Mouse (Mus musculus) hindbrain, embryonic 13.5 days (tissue): ENCODE measurements around the gene Tnfsf12. TPM values are rescaled to one million over a fixed set of nuclear protein-coding genes. Genes with fewer than 3 reads are reported as not detected.
"Not testable (repeated sequence)": the region's sequence is repeated elsewhere in the genome, so short reads cannot be mapped to it uniquely, and the experiment has no call there.

Experiments used
- ATAC-seq: fragments of 200-750 bp; cut with Nextera tagmentation; 2 replicates; pipeline ENCODE4 v1.8.0; 2017; ENCODE audit warnings: moderate TSS enrichment; ENCODE audit not compliant: low FRiP score
- H3K27ac ChIP-seq: fragments of 300-500 bp; sonication (generic); 2 replicates; pipeline ENCODE4 v1.5.1; 2015; ENCODE audit warnings: inconsistent platforms, mild to moderate bottlenecking, moderate library complexity
- H3K27me3 ChIP-seq: fragments of 300-500 bp; sonication (generic); 2 replicates; pipeline ENCODE4 v1.6.1; 2015; ENCODE audit warnings: mild to moderate bottlenecking, inconsistent platforms
- H3K36me3 ChIP-seq: fragments of 300-500 bp; sonication (generic); 2 replicates; pipeline ENCODE4 v1.6.1; 2015; ENCODE audit warnings: mild to moderate bottlenecking, inconsistent platforms
- H3K4me1 ChIP-seq: fragments of 300-500 bp; sonication (generic); replicated peaks from 2 replicates; pipeline ENCODE4 v1.6.1; 2015; ENCODE audit warnings: inconsistent platforms
- H3K4me2 ChIP-seq: fragments of 300-500 bp; sonication (generic); 2 replicates; pipeline ENCODE4 v1.6.1; 2015; ENCODE audit warnings: inconsistent platforms, mild to moderate bottlenecking, moderate library complexity
- H3K4me3 ChIP-seq: fragments of 300-500 bp; sonication (generic); 2 replicates; pipeline ENCODE4 v1.5.1; 2015; ENCODE audit warnings: mild to moderate bottlenecking, inconsistent platforms
- H3K9ac ChIP-seq: fragments of 300-500 bp; sonication (generic); 2 replicates; pipeline ENCODE4 v1.6.1; 2015; ENCODE audit warnings: mild to moderate bottlenecking, inconsistent platforms
- H3K9me3 ChIP-seq: fragments of 300-500 bp; sonication (generic); 2 replicates; pipeline ENCODE4 v1.6.1; 2016; ENCODE audit warnings: inconsistent platforms
- WGBS: fragments of 180-500 bp; shearing (Covaris S2); methylation state at CpG from one replicate; pipeline ENCODE4 v1.1.7; 2015; 5-methylcytosine and 5-hydroxymethylcytosine counted together
- polyA plus RNA-seq: library from polyadenylated mRNA; unstranded; fragments of >200 nt; fragmentation: Nextera tagmentation; extraction: Ambion mirVana; gene quantifications from 2 replicates; pipeline ENCODE4 v1.2.1, GENCODE M21; 2015

Gene Tnfsf12
- polyA plus RNA-seq, 1 experiment from 2014 or later: 1.8 TPM

DNA sequence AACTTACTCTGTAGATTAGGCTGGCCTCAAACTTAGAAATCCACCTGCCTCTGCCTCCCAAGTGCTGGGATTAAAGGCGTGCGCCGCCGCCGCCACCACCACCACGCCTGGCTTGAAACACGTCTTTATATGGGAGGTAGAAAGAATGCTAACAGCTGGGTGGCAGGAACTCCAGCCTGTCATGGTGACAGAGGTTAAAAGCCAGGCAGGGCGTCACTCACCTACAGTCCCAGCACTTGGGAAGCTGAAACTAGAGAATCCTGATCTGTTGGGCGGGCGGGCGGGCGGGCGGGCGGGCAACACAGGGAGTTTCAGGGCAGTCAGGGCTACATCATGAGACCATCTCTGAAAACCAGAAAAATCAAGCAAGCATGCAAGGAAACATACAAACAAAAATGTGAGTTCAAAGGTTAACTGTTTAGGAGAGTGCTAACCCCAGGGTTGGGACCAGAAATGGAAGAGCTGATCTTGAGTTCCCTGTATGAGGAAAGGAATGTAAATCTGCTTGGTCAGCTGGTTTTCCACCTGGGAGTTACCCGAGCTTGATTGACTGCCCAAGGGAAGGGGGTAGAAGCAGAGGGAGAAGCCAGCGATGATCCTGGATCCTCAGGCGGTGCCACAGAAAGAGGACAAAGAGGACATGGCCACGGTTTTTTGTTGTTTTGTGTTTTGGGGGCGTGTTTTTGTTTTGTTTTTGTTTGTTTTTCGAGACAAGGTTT, 17.5 kb upstream of the Tnfsf12 start:
- 75% methylated on average over 20 of the region's 20 CpGs for WGBS
- no peak overlapping the region for H3K4me2 ChIP-seq
- peaks cover 6% of the 10 kb centered on the region; the same call in 1 of the 2 replicates for H3K4me1 ChIP-seq

DNA sequence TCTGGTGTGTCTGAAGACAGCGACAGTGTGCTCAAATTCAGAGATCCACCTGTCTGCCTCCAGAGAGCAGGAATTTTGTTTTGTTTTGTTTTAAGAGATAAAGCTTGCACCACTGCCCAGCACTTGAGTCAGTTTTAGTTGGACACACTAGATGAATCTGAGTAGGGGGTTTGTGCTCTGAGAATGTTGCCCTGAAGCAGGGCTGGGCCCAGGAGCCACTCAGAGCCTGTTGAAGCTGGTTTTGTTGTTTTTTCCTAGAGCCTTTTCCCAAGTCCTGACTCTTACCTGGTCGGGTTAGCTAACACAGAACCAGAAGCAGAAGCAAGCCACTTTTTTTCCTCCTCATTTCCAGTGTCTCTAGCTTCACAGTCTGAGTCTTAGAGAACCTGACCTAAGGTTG, 15.4 kb upstream of the Tnfsf12 start:
- H3K27me3 ChIP-seq: no peaks in the 10 kb centered on the region
- no peak overlapping the region for H3K9ac ChIP-seq
- H3K4me1 ChIP-seq: peaks cover 6% of the 10 kb centered on the region; the same call in 1 of the 2 replicates
- no peak overlapping the region for H3K27ac ChIP-seq
- H3K9me3 ChIP-seq: no peaks in the 10 kb centered on the region
- 84% methylated on average over 2 of the region's 2 CpGs for WGBS
- no peak overlapping the region for H3K4me2 ChIP-seq
- no peak overlapping the region for H3K4me3 ChIP-seq
- no peaks in the 10 kb centered on the region for H3K36me3 ChIP-seq
- no peak for ATAC-seq

More for the DNA sequence above, 17.5 kb upstream of the Tnfsf12 start:
- no peak overlapping the region for H3K4me3 ChIP-seq
- H3K27ac ChIP-seq: no peak overlapping the region
- ATAC-seq: no peak
- H3K36me3 ChIP-seq: no peaks in the 10 kb centered on the region
- H3K9me3 ChIP-seq: no peaks in the 10 kb centered on the region
- H3K9ac ChIP-seq: no peak overlapping the region
- H3K27me3 ChIP-seq: no peaks in the 10 kb centered on the region

DNA sequence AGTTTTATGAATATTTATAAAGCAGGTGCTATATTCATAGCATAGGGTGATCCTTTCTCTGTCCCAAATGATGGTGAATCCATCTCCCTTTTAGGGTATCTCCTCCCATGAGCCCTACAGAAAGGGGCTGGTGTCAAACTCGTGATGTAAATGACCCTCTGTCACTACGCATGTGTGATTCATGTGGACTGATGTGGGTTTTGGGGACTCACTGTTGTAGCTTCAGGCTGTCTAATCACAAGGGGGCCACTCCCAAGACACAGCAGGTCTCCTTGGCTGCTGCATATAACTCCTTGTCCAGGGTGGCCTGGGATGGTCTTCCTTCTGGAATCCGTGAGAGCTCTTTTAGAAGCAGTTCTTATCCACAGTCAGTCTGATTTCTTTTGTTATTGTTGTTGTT, 14.8 kb upstream of the Tnfsf12 start:
- Histone ChIP-seq H3K27me3 (no peaks in the 10 kb centered on the region), H3K9ac (no peak overlapping the region), H3K4me1 (peaks cover 3% of the 10 kb centered on the region; the same call in 1 of the 2 replicates), H3K27ac (no peak overlapping the region), H3K9me3 (no peaks in the 10 kb centered on the region), H3K36me3 (no peaks in the 10 kb centered on the region), H3K4me2 (no peak overlapping the region), H3K4me3 (no peak overlapping the region)
- ATAC-seq: no peak
- WGBS: 77% methylated on average over 3 of the region's 3 CpGs

DNA sequence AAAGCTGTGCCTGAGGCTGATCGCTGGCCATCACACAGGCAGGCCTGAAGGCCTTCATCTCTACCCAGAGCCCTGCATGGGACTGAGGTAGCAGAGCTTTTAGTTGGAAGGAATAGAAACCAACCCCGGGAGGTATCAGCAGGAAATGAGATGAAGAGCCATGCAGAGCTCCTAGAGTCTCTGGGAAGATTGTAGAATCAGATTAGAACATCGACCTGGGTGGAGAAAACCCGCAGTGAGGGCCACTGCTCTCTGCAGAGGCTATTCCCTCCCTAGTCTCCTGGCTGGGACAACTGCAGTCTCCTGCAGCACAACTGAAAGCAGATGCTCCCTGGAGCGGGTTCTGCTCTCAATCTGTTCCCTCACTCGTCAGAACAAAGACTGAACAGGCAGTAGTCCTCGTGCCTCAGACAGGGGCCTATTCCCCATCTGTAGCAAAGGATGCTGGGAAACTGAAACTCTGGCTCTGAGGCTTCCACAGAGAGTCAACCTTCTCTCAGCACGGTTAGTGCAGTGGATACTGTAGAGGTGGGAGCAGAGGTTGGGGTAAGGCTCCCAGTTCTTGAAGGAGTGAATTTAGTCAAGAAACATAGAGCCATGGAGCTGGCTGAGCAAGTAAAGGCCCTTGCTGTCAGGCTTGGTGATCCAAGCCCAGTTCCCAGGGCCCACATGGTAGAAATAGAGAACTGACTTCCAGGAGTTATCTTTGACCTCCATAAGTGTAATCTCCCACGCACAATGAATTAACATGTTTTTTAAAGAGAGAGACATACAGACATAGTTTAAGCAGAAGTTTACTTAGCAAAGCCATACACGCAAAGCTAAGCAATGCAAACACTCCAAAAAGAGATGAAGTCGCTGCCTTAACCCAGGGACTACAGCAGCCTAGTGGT, 14.2 kb upstream of the Tnfsf12 start:
- Histone ChIP-seq H3K36me3 (no peaks in the 10 kb centered on the region), H3K9ac (no peak overlapping the region), H3K4me2 (no peak overlapping the region), H3K27me3 (no peaks in the 10 kb centered on the region), H3K27ac (no peak overlapping the region), H3K4me3 (no peak overlapping the region), H3K9me3 (no peaks in the 10 kb centered on the region), H3K4me1 (peaks cover 3% of the 10 kb centered on the region; the same call in 1 of the 2 replicates)
- 61% methylated on average over 11 of the region's 11 CpGs for WGBS
- ATAC-seq: no peak

DNA sequence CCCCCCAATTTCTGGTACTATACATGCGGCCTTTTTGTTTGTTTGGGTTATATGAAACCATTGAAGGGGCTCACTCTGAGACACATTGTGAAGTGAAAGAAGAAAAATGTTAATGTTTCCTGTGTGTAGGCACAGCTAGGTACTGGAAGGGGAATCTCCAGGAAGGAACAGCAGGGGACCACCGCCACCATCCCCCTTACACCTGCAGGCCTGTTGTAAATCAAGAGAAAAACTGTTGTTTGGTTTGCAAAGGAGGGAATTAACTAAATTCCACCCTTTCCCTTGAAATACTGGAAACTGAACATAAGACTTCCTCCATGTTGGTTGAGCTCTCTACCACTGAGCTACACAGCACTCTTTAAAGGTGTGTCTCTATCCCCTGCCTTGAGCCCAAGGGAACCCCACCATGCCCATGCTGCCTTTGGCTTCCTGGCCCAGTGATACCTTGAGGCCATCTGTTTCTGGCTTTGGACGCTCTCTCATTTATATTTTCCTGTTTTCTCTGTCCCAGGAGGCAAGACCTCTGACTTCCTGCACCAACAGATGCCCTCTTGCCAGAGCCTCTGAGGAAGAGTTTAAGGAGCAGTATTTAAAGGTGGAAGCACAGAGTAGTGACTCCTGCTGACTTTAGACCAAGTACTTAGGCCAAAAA, 13.1 kb upstream of the Tnfsf12 start:
- H3K36me3 ChIP-seq: no peaks in the 10 kb centered on the region
- H3K9ac ChIP-seq: no peak overlapping the region
- no peak overlapping the region for H3K4me2 ChIP-seq
- H3K27ac ChIP-seq: no peak overlapping the region
- WGBS: 79% methylated on average over 3 of the region's 3 CpGs
- H3K27me3 ChIP-seq: no peaks in the 10 kb centered on the region
- H3K4me3 ChIP-seq: no peak overlapping the region
- ATAC-seq: no peak
- no peaks in the 10 kb centered on the region for H3K9me3 ChIP-seq
- H3K4me1 ChIP-seq: peaks cover 3% of the 10 kb centered on the region; the same call in 1 of the 2 replicates

DNA sequence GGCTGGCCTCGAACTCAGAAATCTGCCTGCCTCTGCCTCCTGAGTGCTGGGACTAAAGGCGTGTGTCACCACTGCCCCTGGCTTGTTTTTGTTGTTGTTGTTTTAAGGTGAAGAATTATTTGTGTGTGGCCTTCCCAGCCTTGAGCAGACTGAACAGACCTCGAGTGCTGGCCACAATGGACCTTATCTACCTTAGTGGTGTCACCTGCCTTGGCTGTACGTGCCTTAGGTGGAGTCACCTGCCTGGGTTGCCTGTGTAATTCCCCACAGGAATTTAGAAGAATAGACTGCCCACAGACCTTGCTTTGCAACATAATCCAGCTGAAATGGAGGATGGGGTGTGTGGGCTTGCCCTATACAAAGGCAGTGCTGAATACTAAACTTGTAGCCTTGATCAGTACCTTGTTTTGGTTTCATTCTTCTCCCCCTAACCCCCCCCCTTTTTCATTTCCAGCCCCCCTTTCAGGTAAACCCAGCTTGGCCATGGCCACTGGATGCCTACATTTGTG, 12.3 kb upstream of the Tnfsf12 start:
- Histone ChIP-seq H3K27me3 (no peaks in the 10 kb centered on the region), H3K4me1 (peaks cover 3% of the 10 kb centered on the region; the same call in 1 of the 2 replicates), H3K9me3 (no peaks in the 10 kb centered on the region), H3K4me2 (no peak overlapping the region), H3K9ac (no peak overlapping the region), H3K36me3 (no peaks in the 10 kb centered on the region), H3K4me3 (no peak overlapping the region), H3K27ac (no peak overlapping the region)
- ATAC-seq: no peak
- WGBS: 87% methylated on average over 4 of the region's 4 CpGs

DNA sequence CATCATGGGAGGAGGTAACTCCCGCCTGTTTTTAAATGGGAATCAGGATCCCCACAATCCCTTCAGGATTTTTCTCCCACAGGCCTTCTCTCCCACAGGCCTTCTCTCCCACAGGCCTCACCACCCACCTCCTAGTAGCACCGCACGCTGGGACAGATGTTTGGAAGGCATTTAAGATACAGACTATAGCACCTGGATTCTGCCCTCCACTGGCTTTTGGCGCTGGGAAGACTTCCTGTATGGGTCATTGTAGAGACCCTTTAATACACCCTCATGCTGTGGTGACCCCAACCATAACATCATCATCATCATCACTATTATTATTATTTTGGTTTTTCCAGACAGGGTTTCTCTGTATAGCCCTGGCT, 11.8 kb upstream of the Tnfsf12 start:
- 80% methylated on average over 4 of the region's 4 CpGs for WGBS
- ATAC-seq: no peak
- Histone ChIP-seq H3K36me3 (no peaks in the 10 kb centered on the region), H3K27me3 (no peaks in the 10 kb centered on the region), H3K4me3 (no peak overlapping the region), H3K27ac (no peak overlapping the region), H3K4me1 (peaks cover 3% of the 10 kb centered on the region; the same call in 1 of the 2 replicates), H3K9ac (no peak overlapping the region), H3K4me2 (no peak overlapping the region), H3K9me3 (no peaks in the 10 kb centered on the region)

DNA sequence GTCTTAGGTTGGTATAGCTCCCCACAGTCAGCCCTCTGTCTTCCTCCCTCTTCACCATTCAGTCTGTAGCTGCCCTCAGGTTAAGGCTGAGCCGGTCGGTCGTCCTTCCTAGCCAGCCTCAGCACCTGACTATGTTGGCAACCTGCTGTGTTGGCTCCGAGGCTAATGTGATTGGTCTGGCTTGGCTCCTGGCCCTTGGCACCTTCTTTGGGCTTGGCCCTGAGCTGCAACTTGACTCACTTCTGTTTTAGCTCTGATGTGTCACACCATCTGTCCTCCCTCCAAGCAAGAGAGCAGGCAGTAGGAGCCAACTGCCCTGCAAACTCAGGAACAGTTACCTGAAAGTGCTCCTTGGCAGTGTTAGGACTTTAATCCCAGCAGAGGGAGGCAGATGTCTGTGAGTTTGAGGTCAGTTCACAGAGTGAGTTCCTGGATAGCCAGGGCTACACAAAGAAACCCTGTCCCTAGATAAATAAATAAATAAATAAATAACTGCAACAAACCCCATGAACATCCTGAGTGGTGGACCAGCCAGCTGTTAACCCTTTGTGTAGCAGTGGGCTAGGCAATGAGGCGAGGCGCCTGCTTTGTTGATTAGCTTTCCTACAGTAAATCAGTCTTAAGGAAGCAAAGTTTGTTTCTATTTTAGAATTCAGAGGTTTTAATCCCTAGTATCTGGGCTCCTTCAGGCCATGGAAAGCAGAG, 11.3 kb upstream of the Tnfsf12 start:
- 49% methylated on average over 6 of the region's 6 CpGs for WGBS
- Histone ChIP-seq H3K4me3 (no peak overlapping the region), H3K36me3 (no peaks in the 10 kb centered on the region), H3K9ac (no peak overlapping the region), H3K9me3 (no peaks in the 10 kb centered on the region), H3K4me1 (peaks cover 3% of the 10 kb centered on the region; the same call in 1 of the 2 replicates), H3K27me3 (no peaks in the 10 kb centered on the region), H3K4me2 (no peak overlapping the region), H3K27ac (no peak overlapping the region)
- no peak for ATAC-seq

DNA sequence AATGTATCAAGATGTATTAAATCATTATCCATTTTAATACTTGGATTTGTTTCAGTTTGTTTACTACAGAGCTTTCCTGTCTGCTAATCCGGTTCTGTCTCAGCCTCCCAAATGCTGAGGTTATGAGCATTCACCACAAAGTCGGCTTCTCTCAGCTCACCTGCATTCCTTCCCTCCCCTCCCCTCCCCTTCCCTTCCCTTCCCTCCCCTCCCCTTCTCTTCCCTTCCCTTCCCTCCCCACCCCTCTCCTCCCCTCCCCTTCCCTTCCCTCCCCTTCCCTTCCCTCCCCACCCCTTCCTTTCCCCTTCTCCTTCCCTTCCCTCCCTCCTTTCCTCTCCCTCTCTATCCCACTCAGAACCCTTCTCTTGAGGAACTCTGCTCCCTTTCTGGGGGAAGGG, 9.0 kb upstream of the Tnfsf12 start:
- H3K27ac ChIP-seq: no peak overlapping the region
- no peak overlapping the region for H3K9ac ChIP-seq
- H3K4me1 ChIP-seq: peaks cover under 1% of the 10 kb centered on the region; the same call in 1 of the 2 replicates
- H3K36me3 ChIP-seq: no peaks in the 10 kb centered on the region
- H3K9me3 ChIP-seq: no peaks in the 10 kb centered on the region
- H3K4me3 ChIP-seq: no peak overlapping the region
- H3K4me2 ChIP-seq: no peak overlapping the region
- 50% methylated on average over 2 of the region's 2 CpGs for WGBS
- peaks cover 4% of the 10 kb centered on the region; the same call in 1 of the 2 replicates for H3K27me3 ChIP-seq
- no peak for ATAC-seq

DNA sequence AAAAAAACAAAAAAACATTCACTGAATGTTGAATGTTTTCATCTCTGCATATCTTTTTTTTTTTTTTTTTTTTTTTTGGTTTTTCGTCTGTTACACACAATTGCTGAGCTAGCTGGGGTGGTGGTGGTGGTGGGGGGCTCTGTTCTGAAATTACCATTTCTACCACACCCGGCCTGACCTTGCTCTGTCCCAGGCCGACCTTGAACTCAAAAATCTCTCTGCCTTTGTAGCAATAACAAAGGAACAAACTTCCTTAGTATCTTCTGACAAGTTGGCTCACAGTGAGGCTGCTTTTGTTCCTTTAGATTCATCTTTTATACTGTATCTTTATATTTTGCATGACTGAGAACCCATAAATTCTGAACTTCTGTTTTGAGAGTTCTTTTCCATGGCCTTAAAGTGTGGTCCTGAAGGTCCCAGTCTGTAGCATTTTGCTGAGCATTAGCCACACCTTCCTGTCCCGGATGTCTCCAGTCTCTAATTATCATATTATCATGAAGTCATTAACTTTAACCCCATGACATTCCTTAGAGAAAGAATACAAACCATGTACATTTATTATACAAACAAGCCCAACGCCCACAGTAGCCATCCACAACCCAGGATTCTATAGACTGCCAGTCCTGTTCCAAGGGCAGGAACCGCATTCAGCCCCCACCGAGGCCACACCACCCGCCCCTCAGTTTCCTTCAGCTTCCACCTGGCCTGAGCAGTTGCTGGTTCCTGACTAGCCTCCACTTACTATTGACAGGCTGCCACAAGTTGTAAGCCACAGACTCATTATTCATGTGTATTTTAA, 8.4 kb upstream of the Tnfsf12 start:
- no peak overlapping the region for H3K4me3 ChIP-seq
- no peaks in the 10 kb centered on the region for H3K36me3 ChIP-seq
- peaks cover 4% of the 10 kb centered on the region; the same call in 1 of the 2 replicates for H3K27me3 ChIP-seq
- no peaks in the 10 kb centered on the region for H3K4me1 ChIP-seq
- no peak for ATAC-seq
- no peak overlapping the region for H3K4me2 ChIP-seq
- H3K9me3 ChIP-seq: no peaks in the 10 kb centered on the region
- 72% methylated on average over 8 of the region's 8 CpGs for WGBS
- H3K27ac ChIP-seq: no peak overlapping the region
- H3K9ac ChIP-seq: no peak overlapping the region

DNA sequence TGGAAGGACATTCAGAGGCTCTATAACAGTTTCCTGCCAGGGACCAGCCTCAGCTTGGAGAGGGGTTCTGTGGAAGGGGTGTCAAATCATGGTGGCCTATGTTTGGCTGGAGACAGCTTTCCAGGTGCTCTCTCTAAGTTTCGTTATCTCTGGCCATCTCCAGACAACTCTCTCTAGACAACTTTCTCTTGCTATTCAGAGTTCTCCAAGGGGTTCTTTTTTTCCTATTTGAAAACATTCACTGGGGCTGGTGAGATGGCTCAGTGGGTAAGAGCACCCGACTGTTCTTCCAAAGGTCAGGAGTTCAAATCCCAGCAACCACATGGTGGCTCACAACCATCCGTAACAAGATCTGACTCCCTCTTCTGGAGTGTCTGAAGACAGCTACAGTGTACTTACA, 7.7 kb upstream of the Tnfsf12 start:
- not testable (repeated sequence) for H3K9me3 ChIP-seq, H3K4me3 ChIP-seq, H3K4me2 ChIP-seq, ATAC-seq, H3K27ac ChIP-seq, H3K4me1 ChIP-seq, H3K36me3 ChIP-seq, H3K9ac ChIP-seq, H3K27me3 ChIP-seq
- WGBS: 69% methylated on average over 3 of the region's 3 CpGs
